Mouse (Mus musculus) cerebellum, postnatal 4 days (tissue): ENCODE data around the gene Khdc1a.
"Not testable (repeated sequence)": the region's sequence is repeated elsewhere in the genome, so short reads cannot be mapped to it uniquely, and the experiment has no call there.

Experiments
- DNase-seq, 2 experiments: peaks; one replicate each; pipeline ENCODE4 v3.0.0; 2022; ENCODE audit warnings: low spot score in 2 of 2, mixed read lengths in 1 of 2

The Khdc1a gene

GRCm38 (mm10) chr1:21349341-21349740 is at the start of gene Khdc1a:
Gene Khdc1a (plus strand): TSS chr1:21349641.
- DNase-seq, result no peak

DNA sequence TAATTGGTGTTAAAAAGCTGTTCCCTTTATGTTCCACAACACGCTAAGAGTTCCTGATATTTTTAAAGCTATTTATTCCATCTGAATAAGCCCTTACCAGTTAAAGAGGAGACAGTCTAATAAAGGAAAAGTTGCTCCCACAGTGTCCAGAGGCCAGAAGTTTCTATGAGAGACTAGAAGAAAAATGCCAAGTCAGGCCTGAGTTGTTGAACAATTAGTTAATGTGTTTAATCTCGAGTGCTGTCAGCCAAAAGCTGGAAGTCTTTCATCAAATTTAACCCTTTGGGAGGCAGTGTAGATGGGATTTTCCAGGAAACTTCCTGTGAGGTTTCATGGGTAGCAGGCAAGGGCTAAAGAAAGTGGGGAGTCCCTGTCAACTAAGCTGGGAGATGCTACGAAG is 49.6 kb upstream of the Khdc1a start:
- no peak for DNase-seq

DNA sequence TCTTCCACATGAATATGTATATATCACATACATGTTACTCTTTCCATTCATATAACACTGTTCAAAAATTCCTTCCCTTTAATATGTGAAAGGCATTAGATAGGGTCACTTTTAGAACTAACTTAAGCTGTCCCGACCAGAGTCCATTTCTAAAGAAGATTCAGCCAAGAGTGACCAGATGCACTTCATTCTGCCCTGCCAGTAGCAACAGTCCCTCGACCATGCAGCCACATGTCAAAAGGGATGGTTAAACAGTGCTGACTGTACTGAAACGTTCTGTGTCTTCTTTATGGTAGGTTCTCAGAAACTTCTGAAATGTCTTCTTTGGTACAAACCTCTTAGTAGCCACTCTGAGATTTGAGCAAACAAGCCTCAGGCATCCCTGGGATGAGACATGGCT is 47.8 kb upstream of the Khdc1a start:
- no peak for DNase-seq

GRCm38 (mm10) chr1:21304174-21304573 is 45.3 kb upstream of the Khdc1a start:
- DNase-seq, result no peak

DNA sequence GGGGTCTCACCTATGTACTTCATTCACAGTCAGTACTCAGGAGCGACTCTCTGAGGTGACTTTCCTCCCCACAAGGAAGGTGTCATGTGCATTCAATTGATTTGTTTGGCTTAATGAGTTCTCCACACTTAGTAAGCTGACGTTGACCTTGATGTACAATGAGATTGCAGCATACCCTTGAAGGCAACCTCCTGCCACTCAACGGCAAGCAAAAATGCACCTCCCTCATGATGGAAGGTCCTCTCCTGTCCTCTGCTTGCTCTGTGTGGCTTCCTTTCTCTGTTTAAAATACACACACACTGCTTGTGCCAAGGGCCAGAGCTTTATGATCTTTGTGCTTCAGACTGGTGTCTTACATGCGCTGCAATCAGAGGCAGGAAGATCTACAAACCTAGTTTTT is 44.8 kb upstream of the Khdc1a start:
- DNase-seq, result no peak

DNA sequence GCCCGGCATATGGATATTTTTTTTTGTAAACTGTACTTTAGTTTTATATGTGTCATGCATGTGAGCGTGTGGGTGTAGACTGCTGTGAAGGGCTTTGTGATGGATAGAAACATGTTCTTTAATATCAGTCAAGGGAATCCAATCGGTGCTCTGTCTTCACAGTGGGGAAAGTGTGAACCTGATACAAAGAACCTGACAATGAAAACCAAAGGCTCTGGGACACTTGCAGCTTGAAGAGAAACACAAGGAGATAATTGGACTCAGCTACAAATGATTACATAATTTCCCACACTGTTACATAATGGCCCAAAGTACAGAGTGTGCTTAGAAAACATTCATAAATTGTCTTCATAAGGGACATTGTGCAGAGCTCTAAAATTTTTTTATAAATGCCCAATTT is 44.0 kb upstream of the Khdc1a start:
- DNase-seq, result no peak

GRCm38 (mm10) chr1:21314336-21314735 is 35.1 kb upstream of the Khdc1a start:
- no peak for DNase-seq

DNA sequence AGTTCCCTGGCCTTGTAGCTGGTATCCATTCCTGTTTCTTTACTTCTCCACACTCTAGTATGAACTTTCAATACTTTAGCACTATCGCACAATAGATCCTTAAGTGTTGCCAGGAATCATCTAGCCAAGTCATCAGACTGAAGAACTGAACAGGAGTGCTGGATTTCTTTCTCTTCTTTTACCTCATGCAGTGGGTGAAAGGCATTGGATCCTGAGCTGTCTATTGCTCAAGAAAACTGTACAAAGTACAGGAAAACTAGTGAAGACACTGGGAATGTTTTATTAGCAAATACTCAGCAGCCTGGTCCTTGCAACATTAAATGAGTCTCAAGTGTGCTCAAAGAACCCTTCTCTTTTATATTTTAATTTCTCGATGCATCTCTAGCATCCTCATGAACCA is 33.7 kb upstream of the Khdc1a start:
- no peak for DNase-seq

- no peak for DNase-seq
These were observed 33.1 kb upstream of the Khdc1a start for GRCm38 (mm10) chr1:21316305-21316704.

- DNase-seq, result no peak
These were observed 31.2 kb upstream of the Khdc1a start for GRCm38 (mm10) chr1:21318202-21318601.

DNA sequence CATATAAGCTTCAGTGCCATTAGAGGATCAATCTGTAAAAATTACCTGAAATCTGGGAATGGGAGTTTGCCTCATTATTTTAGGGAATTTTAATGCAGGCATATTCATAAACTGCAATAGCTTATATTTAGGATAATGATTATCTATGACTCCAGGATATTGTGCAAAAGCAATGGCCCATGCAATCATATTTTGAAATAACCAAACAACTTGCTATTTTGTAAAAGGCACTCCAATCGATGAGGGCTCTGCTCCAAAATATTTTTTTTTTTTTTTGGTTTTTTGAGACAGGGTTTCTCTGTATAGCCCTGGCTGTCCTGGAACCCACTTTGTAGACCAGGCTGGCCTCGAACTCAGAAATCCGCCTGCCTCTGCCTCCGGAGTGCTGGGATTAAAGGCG is 29.2 kb upstream of the Khdc1a start:
- not testable (repeated sequence) for DNase-seq

DNA sequence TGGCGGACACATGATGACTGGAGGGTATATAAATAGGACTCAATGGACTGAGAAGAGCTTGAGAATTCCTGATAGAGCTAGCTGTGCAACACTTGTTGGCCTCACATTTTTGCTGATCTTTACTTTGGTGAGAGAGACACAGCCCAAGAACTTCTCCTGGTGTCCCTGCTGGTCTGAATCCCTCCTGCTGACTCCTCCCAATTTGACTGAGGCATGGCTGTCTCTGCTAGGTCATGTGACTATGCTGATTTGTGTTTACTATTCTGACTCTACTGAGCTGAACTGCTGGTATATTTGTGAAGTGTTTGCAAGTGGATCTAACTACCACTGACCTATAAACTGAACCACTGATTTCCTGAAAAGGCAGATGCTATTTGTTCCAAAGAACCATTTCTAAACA is 27.8 kb upstream of the Khdc1a start:
- DNase-seq, result no peak

GRCm38 (mm10) chr1:21323996-21324574 is 25.4 kb upstream of the Khdc1a start:
- no peak for DNase-seq

DNA sequence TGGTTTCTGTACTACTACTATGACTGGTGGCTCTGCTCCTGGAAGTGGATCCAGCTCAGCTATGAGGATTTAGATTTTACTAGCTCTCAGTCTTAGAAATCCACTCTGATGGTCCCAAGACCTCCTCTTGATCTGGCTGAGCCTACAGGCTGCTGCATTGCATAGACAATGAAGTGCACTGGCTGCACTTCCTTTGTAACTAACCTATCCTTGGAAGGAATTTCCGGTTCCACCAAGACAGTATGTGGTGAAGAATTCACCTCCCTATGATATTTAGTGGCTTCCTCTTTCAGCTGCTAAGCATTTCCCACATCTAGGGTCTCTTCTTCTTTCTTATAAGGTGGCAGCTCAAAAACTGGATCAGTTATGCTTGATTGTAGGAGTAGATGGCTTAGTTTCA is 24.8 kb upstream of the Khdc1a start:
- DNase-seq, result no peak

DNA sequence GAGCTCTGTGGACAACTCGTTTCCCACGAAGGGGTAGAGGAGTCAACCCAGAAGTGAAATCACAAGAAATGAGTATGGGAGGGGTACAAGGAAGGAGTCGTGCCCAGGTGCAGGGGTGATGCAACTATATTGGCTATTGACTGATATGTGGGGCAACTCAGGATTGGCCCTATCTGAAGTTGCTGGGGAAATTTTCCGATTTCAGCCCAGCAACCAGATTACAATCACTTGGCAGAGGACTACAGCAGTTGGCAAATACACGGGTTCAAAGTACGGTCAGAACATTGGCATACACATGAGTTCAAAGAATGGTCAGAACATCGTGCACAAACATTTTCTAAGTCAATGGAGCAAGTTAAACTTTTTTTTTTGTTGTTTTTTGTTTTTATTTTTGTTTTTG is 22.7 kb upstream of the Khdc1a start:
- no peak for DNase-seq

- DNase-seq, result not testable (repeated sequence)
These were observed 18.3 kb upstream of the Khdc1a start for GRCm38 (mm10) chr1:21331161-21331560.

GRCm38 (mm10) chr1:21333222-21333973 is 16.0 kb upstream of the Khdc1a start:
- no peak for DNase-seq

- no peak for DNase-seq
These were observed 13.6 kb upstream of the Khdc1a start for GRCm38 (mm10) chr1:21335836-21336235.

GRCm38 (mm10) chr1:21340745-21341144 is 8.7 kb upstream of the Khdc1a start:
- DNase-seq, result no peak

DNA sequence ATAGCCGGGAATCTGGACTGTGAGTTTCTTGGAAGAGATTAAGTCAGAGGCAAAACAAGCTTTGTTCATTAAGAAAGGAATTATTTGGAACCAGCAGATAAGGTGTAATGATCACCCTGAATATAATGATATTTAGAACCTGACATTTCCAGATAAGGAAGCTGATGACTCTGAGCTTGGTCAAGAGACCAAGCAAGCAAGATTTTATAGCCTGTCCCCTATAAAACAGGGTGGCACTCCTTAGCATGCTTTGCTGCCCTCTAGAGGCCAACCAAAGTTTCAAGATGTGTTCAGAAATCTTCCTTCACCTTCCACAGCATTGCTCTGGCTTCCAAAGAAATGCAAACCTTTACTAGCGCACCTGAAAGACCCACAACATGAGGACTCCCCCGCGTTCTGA is 5.2 kb upstream of the Khdc1a start:
- DNase-seq, result peak in 1 of 2 experiments; percentile 46

DNA sequence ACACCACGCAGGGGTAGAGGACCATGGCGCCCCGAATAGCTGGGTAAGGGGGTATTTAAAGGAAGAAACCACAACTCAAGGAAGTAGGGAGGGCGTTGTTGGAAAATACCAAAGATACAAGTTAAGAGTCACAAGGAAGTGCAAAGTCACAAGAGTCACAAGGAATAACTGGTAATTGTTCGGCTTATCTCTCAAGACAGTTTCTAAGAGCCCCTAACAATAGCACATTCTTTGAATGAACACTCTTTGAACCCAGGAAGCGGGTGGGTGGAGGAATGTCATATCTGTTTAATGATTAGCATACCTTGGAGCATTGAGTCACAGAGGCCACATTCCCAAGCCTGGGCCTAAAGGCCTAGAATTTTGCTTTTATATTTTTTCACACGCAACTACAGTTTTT is 4.7 kb upstream of the Khdc1a start:
- not testable (repeated sequence) for DNase-seq

GRCm38 (mm10) chr1:21368031-21368430 is 18.6 kb downstream of the Khdc1a start, which contains the start of gene Khdc1c:
Gene Khdc1c (plus strand): TSS chr1:21368331.
- DNase-seq, result not testable (repeated sequence)

GRCm38 (mm10) chr1:21383256-21383655 is 33.8 kb downstream of the Khdc1a start, which contains the start of gene Khdc1b:
Gene Khdc1b (plus strand): TSS chr1:21383556.
- DNase-seq, result no peak
